ENCODE assay signal across 9 mouse cellular contexts in the genomic region with DNA sequence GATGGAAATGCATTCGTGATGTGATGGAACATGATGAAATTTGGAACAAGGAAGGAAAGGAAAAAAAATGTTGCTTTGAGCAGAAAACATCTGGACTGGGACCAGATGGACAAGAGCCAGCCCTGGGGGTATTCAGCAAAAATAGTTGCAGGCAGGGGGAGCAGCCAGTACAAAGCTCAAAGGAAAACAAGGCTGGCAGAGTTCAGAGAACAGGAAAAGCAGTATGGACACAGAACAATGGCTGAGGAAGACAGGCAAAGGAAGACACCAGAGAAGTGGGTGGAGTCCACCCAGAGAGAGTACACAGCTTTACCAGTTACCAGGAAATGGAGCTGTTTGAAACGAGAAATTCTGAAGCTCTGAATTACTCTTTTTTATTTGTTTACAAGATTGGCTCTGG. TPM values are rescaled to one million over a fixed set of nuclear protein-coding genes. Genes with fewer than 3 reads are reported as not detected.
A peak's percentile ranks its signal among the peaks of the same experiment; 100 is the strongest.
DNase-seq lines count a peak whose midpoint lies in the region; ATAC-seq lines count a peak whose summit lies in the region.
"Had no signal": no experiment of that assay in that cellular context is flagged by ENCODE, and none has a peak within 500 bp of the region (broad histone marks: within the 10 kb centered on the region; RNA-seq: fewer than 3 reads in every experiment).

No protein-coding gene starts in this region.

- WGBS in embryonic facial prominence, embryonic 14.5 days = 19% methylated on average over 2 of the region's 2 CpGs
- 56% methylated on average over 2 of the region's 2 CpGs for WGBS in midbrain, embryonic 11.5 days

- no peaks in the 10 kb centered on the region for H3K27me3 ChIP-seq in embryonic facial prominence, embryonic 14.5 days (replicated peaks; ENCODE audit: control insufficient read depth, insufficient read depth, low read length)
- no peaks in the 10 kb centered on the region for H3K27me3 ChIP-seq in midbrain, embryonic 11.5 days (ENCODE audit: control insufficient read depth, insufficient read depth, low read length)
- H3K27me3 ChIP-seq: midbrain, embryonic 12.5 days had no signal

- peak; percentile 13 for DNase-seq in right cerebral cortex, adult 18-20 months
- DNase-seq in right cerebral cortex, postnatal 25 days = no peak
- DNase-seq in embryonic facial prominence, embryonic 14.5 days (ENCODE audit: low spot score) = peak; percentile 79
- peak; percentile 75 to 78 for DNase-seq in heart, postnatal 36 days
- peak; percentile 48 for DNase-seq in layer of hippocampus, postnatal 10 days (ENCODE audit: low spot score in 2 of 2)
- peak; percentile 82 to 88 for DNase-seq in lung, postnatal 4 days
- no peak for DNase-seq in midbrain, embryonic 11.5 days (ENCODE audit: low spot score, missing footprints)
- no peak for DNase-seq in thymus, postnatal 10 days (ENCODE audit: low spot score in 2 of 2)

- no peak overlapping the region for H3K4me2 ChIP-seq in embryonic facial prominence, embryonic 14.5 days (ENCODE audit: low read depth, low read length)
- H3K4me2 ChIP-seq in midbrain, embryonic 11.5 days = no peak overlapping the region
- H3K4me2 ChIP-seq: midbrain, embryonic 12.5 days had no signal

- H3K4me3 ChIP-seq in embryonic facial prominence, embryonic 14.5 days (ENCODE audit: low read depth, low read length) = no peak overlapping the region
- H3K4me3 ChIP-seq in midbrain, embryonic 11.5 days (ENCODE audit: low read depth, low read length) = no peak overlapping the region
- H3K4me3 ChIP-seq: midbrain, embryonic 12.5 days had no signal

- ATAC-seq in embryonic facial prominence, embryonic 14.5 days (ENCODE audit: low read depth) = no peak; the same call in 1 of the 2 replicates
- no peak for ATAC-seq in midbrain, embryonic 11.5 days (ENCODE audit: low FRiP score)

- no peaks in the 10 kb centered on the region for H3K9me3 ChIP-seq in embryonic facial prominence, embryonic 14.5 days (ENCODE audit: control insufficient read depth, low read length)
- no peaks in the 10 kb centered on the region for H3K9me3 ChIP-seq in midbrain, embryonic 11.5 days (ENCODE audit: control insufficient read depth, low read length)
- H3K9me3 ChIP-seq: midbrain, embryonic 12.5 days had no signal

- 0 out of 2 replicates have a peak overlapping the region, but pooled peaks have one; percentile 5 for H3K27ac ChIP-seq in embryonic facial prominence, embryonic 14.5 days (replicated peaks; ENCODE audit: low read depth, low read length)
- H3K27ac ChIP-seq in midbrain, embryonic 11.5 days (ENCODE audit: low read depth, low read length) = no peak overlapping the region
- H3K27ac ChIP-seq: midbrain, embryonic 12.5 days had no signal

- H3K4me1 ChIP-seq in embryonic facial prominence, embryonic 14.5 days (ENCODE audit: control insufficient read depth, insufficient read depth, low read length) = no peaks in the 10 kb centered on the region
- H3K4me1 ChIP-seq in midbrain, embryonic 11.5 days (ENCODE audit: control insufficient read depth, insufficient read depth, low read length) = no peaks in the 10 kb centered on the region
- H3K4me1 ChIP-seq: midbrain, embryonic 12.5 days had no signal

- H3K9ac ChIP-seq in embryonic facial prominence, embryonic 14.5 days (ENCODE audit: low read depth, low read length) = no peak overlapping the region
- H3K9ac ChIP-seq in midbrain, embryonic 11.5 days (ENCODE audit: low read length) = no peak overlapping the region
- H3K9ac ChIP-seq: midbrain, embryonic 12.5 days had no signal

- intact Hi-C loops in heart, postnatal 36 days (cut with DNase I) = loop anchor here (5.0 to 10.0 kb wide), 3 partner anchors 42 to 183 kb away; partner anchors contain the start of gene Btbd3

- no peaks in the 10 kb centered on the region for H3K36me3 ChIP-seq in embryonic facial prominence, embryonic 14.5 days (ENCODE audit: control insufficient read depth, insufficient read depth, low read length)
- no peaks in the 10 kb centered on the region for H3K36me3 ChIP-seq in midbrain, embryonic 11.5 days (ENCODE audit: control insufficient read depth, insufficient read depth, low read length)
- H3K36me3 ChIP-seq: midbrain, embryonic 12.5 days had no signal

RNA-seq across cellular contexts. Expression of gene Btbd3, which starts 40.8 kb away (rescaled TPM):
- polyA plus RNA-seq in embryonic facial prominence, embryonic 14.5 days (2014; fragmentation: Nextera tagmentation; extraction: Ambion mirVana) = 28.1 and 29.4 TPM in 2 replicates
- 10 to 100 TPM; 13.8 to 17.0 TPM for total RNA-seq in heart, postnatal 36 days (2021)
- total RNA-seq in layer of hippocampus, postnatal 10 days (2021) = 100 to 1,000 TPM; 105 to 108 TPM
- 18.3 and 23.3 TPM in 2 replicates for polyA plus RNA-seq in midbrain, embryonic 11.5 days (2014; fragmentation: Nextera tagmentation; extraction: Ambion mirVana)

Comparison
In these comparisons a context has a peak if more than half of its experiments do, and no peak if none do; other contexts are left out.
1. DNase-seq: peak in right cerebral cortex, adult 18-20 months (single experiment), embryonic facial prominence, embryonic 14.5 days (single experiment), heart, postnatal 36 days (2 of 2), layer of hippocampus, postnatal 10 days (2 of 2) and lung, postnatal 4 days (2 of 2); none in right cerebral cortex, postnatal 25 days (single experiment), midbrain, embryonic 11.5 days (single experiment) and thymus, postnatal 10 days (0 of 2).
2. RNA of gene Btbd3, which starts 40.8 kb away (total RNA-seq): 105 to 108 TPM in layer of hippocampus, postnatal 10 days; 13.8 to 17.0 TPM in heart, postnatal 36 days; every median in the first group is over 4 times any median in the second.